Mouse (Mus musculus): Measurements from ENCODE around the gene Rhbdd2. TPM values are rescaled to one million over a fixed set of nuclear protein-coding genes. Genes with fewer than 3 reads are reported as not detected.

Gene Rhbdd2
- polyA plus RNA-seq, 1 experiment from 2014 or later: 9.1 TPM

DNA sequence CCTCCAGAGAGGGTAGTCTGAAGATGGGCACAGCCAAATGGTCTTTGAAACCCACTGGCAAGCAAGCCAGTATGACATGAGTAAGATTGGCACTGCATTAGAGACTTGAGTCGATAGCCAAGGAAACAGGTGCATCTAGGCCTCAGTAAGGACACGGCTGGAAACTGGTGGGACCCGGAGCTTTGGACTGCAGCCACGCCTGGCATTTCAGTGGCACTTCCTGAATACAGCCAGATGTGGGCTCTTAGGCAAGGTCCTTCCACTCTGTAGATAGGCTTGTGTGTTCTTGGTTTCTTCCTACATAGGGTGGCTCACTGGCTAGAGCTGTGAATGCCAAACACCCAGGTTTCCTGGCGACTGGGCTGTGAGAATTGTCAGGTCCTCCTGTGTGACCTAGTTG, 12.9 kb downstream of the Rhbdd2 start:
- Histone ChIP-seq H3K9ac (no peak overlapping the region), H3K4me2 (no peak overlapping the region), H3K4me1 (replicated peaks) (peaks cover 16% of the 10 kb centered on the region), H3K27me3 (no peaks in the 10 kb centered on the region), H3K36me3 (replicated peaks) (no peaks in the 10 kb centered on the region), H3K4me3 (replicated peaks) (no peak overlapping the region), H3K9me3 (replicated peaks) (no peaks in the 10 kb centered on the region), H3K27ac (replicated peaks) (no peak overlapping the region)
- WGBS (ENCODE audit: insufficient replicate concordance): 59% methylated on average over 5 of the region's 5 CpGs
- ATAC-seq (ENCODE audit: insufficient read depth): no peak

DNA sequence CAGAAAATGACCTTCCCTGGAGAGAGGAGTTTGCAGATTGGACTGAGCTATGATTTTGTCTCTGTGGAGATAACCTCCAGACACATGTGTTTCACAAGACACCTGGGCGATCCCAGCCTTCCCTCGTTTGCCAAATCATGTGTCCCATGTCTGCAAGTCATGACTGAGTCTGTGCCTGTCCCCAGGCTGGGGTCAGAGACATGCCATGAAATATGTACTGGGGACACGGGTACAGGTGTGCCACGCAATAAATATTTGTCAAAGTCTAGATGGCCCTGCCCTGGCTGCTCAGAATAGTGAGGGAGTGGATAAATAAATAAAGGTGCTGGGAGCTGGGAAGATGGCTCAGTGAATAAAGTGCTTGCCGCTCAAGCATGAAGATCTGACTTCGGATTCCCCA, 13.6 kb downstream of the Rhbdd2 start:
- Histone ChIP-seq H3K27me3 (no peaks in the 10 kb centered on the region), H3K9me3 (replicated peaks) (no peaks in the 10 kb centered on the region), H3K36me3 (replicated peaks) (no peaks in the 10 kb centered on the region), H3K4me1 (replicated peaks) (peaks cover 15% of the 10 kb centered on the region), H3K4me3 (replicated peaks) (no peak overlapping the region), H3K27ac (replicated peaks) (no peak overlapping the region), H3K4me2 (no peak overlapping the region), H3K9ac (no peak overlapping the region)
- no peak for ATAC-seq (ENCODE audit: insufficient read depth)
- WGBS (ENCODE audit: insufficient replicate concordance): 64% methylated on average over 6 of the region's 6 CpGs

DNA sequence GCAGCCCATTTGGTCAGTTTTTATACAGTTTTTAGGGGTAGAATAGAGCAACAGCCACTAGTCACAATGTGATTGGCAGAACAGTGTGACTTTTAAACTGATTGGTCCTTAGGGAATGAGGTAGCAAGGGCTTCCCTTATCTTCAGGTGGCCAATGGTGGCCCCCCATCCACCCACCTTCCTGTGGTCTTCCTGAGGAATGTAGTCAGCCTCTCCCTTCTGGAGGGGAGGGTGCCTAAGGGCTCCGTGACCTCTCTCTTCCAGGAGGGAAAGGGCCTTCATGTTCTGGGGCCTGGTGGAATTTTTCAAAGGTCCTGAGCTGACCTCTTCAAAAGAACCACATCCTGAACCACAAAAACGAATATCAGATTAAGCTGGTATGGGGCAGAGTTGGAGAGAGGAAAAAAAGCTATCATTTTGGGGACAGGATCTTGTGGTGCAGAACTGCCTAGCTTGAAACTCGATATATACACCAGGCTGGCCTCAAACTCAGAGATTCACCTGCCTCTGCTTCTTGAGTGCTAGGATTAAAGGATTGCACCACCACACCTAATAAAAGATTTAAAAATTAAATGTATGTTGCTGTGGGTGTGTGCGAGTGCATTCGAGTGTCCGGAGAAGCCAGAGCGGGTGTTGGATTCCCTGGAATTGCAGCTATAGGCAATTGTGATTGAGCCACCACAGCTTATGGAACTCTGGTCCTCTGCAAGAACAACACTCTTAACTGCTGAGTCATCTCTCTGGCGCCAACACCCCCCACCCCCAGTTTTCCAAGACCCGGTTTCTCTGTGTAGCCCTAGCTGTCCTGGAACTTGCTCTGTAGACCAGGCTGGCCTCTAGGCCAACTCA, 16.3 kb downstream of the Rhbdd2 start:
- Histone ChIP-seq H3K4me2 (no peak overlapping the region), H3K27ac (replicated peaks) (no peak overlapping the region), H3K4me3 (replicated peaks) (no peak overlapping the region), H3K36me3 (replicated peaks) (no peaks in the 10 kb centered on the region), H3K4me1 (replicated peaks) (peaks cover 3% of the 10 kb centered on the region; the same call in 1 of the 2 replicates), H3K9me3 (replicated peaks) (no peaks in the 10 kb centered on the region), H3K27me3 (no peaks in the 10 kb centered on the region), H3K9ac (no peak overlapping the region)
- no peak for ATAC-seq (ENCODE audit: insufficient read depth)
- WGBS (ENCODE audit: insufficient replicate concordance): 45% methylated on average over 9 of the region's 9 CpGs

DNA sequence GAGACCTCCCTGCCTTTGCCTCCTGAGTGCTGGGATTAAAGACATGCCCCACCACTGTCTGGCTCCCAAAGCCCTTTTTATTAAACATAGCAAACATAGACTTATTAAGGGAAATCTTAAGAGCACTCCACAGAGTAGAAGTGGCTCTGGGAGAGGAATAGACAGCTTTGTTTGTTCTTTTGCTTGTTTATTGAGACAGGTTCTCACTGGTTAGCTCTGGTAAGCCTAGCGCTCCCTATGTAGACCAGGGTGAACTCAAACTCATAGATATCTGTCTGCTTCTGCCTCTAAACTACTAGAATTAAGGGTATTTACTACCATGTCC, 16.9 kb downstream of the Rhbdd2 start:
- 71% methylated on average over 1 of the region's 1 CpGs for WGBS (ENCODE audit: insufficient replicate concordance)

DNA sequence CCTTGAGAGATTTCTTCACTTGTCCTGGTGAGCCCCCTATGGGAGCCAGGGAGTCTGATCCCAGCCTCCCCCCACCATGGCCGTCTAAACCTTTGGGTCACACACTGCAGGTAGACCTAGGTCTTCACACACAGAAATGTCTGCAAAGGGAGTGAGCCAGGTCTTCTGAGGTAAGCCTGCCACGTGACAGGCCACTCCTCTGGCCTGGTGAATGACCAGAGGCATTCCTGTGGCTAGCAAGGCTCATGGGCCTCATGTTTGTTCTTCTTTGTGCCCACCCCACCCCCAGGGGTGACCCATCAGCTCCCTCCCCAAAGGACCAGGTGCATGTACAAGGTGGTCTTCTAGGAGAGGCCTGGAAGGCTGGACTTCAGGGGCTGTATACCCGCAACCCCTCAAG, 19.1 kb downstream of the Rhbdd2 start:
- H3K4me1 ChIP-seq (replicated peaks): no peaks in the 10 kb centered on the region
- H3K27me3 ChIP-seq: no peaks in the 10 kb centered on the region
- no peaks in the 10 kb centered on the region for H3K9me3 ChIP-seq (replicated peaks)
- H3K36me3 ChIP-seq (replicated peaks): no peaks in the 10 kb centered on the region
- ATAC-seq (ENCODE audit: insufficient read depth): no peak
- WGBS (ENCODE audit: insufficient replicate concordance): 61% methylated on average over 3 of the region's 3 CpGs
- no peak overlapping the region for H3K4me2 ChIP-seq
- no peak overlapping the region for H3K27ac ChIP-seq (replicated peaks)
- no peak overlapping the region for H3K9ac ChIP-seq
- H3K4me3 ChIP-seq (replicated peaks): no peak overlapping the region

More for the DNA sequence above, 16.9 kb downstream of the Rhbdd2 start:
- ATAC-seq (ENCODE audit: insufficient read depth): no peak
- no peak overlapping the region for H3K4me3 ChIP-seq (replicated peaks)
- H3K4me2 ChIP-seq: no peak overlapping the region
- no peaks in the 10 kb centered on the region for H3K27me3 ChIP-seq
- H3K9ac ChIP-seq: no peak overlapping the region
- H3K9me3 ChIP-seq (replicated peaks): no peaks in the 10 kb centered on the region
- H3K27ac ChIP-seq (replicated peaks): no peak overlapping the region
- H3K4me1 ChIP-seq (replicated peaks): no peaks in the 10 kb centered on the region
- H3K36me3 ChIP-seq (replicated peaks): no peaks in the 10 kb centered on the region

DNA sequence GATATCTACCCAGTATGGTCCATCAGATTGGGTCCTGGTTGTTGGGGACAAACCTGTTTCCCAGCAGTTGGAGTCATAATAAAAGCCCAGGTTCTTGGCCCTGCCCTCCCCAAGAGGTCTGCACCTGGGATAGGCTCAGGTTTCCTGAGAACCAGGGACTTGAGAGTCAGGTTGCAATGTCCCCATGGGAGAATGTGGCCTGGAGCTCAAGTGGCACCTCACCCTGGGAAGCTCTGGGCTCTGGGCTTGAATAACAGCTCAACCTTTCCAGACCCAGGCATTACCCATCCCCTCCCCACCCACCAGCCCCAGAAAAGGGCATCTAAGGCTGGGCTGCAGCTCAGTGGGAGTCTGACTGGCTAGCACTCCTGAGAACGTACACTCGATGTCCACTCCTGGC, 20.8 kb downstream of the Rhbdd2 start:
- no peak overlapping the region for H3K4me3 ChIP-seq (replicated peaks)
- 73% methylated on average over 2 of the region's 2 CpGs for WGBS (ENCODE audit: insufficient replicate concordance)
- H3K4me1 ChIP-seq (replicated peaks): peaks cover 8% of the 10 kb centered on the region
- no peak for ATAC-seq (ENCODE audit: insufficient read depth)
- 0 out of 2 replicates have a peak, but pooled peaks cover 3% of the 10 kb centered on the region for H3K27me3 ChIP-seq
- H3K4me2 ChIP-seq: no peak overlapping the region
- no peaks in the 10 kb centered on the region for H3K9me3 ChIP-seq (replicated peaks)
- no peaks in the 10 kb centered on the region for H3K36me3 ChIP-seq (replicated peaks)
- no peak overlapping the region for H3K9ac ChIP-seq
- no peak overlapping the region for H3K27ac ChIP-seq (replicated peaks)

DNA sequence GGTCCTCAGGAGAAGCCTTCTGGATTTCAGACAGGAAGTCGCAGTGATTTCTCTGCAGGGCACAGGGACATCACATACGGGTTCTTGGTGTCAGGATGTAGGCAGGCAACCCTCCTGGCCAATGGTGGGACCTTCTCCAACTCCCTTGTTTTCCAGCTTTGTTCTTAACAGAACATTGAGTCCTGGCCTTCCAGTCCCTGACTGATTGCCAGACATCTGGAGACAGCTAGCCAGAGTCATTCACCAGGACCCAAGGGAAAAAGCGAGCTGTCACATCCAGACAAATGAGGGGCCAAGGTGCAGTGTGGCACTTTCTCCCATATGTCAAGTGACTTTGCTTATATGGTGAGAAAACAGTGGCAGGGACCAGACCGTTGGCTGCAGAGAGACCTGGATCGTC, 23.6 kb downstream of the Rhbdd2 start:
- H3K36me3 ChIP-seq (replicated peaks): no peaks in the 10 kb centered on the region
- H3K27me3 ChIP-seq: 0 out of 2 replicates have a peak, but pooled peaks cover 3% of the 10 kb centered on the region
- no peak overlapping the region for H3K4me2 ChIP-seq
- ATAC-seq (ENCODE audit: insufficient read depth): no peak
- no peak overlapping the region for H3K9ac ChIP-seq
- no peaks in the 10 kb centered on the region for H3K9me3 ChIP-seq (replicated peaks)
- H3K27ac ChIP-seq (replicated peaks): no peak overlapping the region
- no peak overlapping the region for H3K4me3 ChIP-seq (replicated peaks)
- 64% methylated on average over 5 of the region's 5 CpGs for WGBS (ENCODE audit: insufficient replicate concordance)
- peaks cover 8% of the 10 kb centered on the region for H3K4me1 ChIP-seq (replicated peaks)

DNA sequence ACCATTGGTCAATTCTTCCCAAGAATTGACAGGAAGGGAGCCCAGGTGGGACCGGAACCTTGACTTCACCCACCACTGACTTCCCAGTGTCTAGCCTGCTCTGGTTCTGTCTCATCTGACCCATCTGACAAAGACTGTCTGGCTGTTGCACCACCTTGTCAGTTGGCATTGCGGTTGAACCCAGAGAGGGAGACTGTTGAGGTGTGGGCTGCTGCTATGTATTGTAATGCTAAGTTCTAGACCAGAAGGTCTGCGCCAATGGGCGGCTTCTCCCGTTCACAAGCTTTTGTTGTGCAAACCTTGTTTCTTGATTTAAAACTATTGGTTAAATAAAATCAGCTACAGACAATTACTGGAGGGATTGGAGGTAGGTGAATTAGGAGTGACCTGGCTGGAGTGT, 24.7 kb downstream of the Rhbdd2 start:
- Histone ChIP-seq H3K27ac (replicated peaks) (no peak overlapping the region), H3K27me3 (0 out of 2 replicates have a peak, but pooled peaks cover 3% of the 10 kb centered on the region), H3K36me3 (replicated peaks) (no peaks in the 10 kb centered on the region), H3K9ac (no peak overlapping the region), H3K4me2 (peak overlapping the region; percentile 56; the same call in 1 of the 2 replicates), H3K4me3 (replicated peaks) (no peak overlapping the region), H3K4me1 (replicated peaks) (peaks cover 8% of the 10 kb centered on the region), H3K9me3 (replicated peaks) (no peaks in the 10 kb centered on the region)
- ATAC-seq (ENCODE audit: insufficient read depth): no peak
- 73% methylated on average over 5 of the region's 5 CpGs for WGBS (ENCODE audit: insufficient replicate concordance)

DNA sequence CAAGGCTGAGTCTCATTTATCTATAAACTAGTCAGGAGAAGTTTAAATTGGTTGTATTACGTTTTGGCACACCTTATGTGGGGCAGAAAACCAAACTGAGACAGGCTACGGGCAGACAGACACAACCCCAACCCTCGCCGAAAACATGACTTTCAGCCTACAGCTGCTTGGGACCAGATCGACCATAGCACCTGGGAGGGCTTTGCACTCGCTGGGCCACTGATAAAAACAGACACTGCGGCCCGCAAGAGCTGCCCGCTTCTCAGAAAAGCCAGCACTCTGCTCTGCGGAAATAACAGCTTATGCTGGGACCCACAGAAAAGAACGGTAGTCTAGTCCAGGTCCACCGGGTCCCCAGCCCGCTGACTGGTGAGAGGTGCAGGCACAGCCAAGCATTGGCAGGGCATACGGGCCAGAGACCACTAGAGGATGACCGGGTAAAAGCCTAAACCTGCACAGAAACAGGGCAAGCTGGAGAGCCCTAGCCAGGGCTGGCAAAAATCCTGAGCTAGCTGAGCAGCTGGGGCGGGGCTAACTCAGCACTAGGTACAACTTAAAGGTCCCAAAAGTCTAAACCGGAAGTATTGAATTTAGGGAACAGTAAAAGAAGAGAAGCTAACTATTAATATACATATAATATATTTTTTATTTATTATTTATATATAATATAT, 25.4 kb downstream of the Rhbdd2 start:
- Histone ChIP-seq H3K4me3 (replicated peaks) (0 out of 2 replicates have a peak overlapping the region, but pooled peaks have one; percentile 16), H3K4me2 (peak overlapping the region; percentile 56), H3K4me1 (replicated peaks) (peaks cover 8% of the 10 kb centered on the region), H3K9ac (no peak overlapping the region), H3K27ac (replicated peaks) (no peak overlapping the region), H3K27me3 (0 out of 2 replicates have a peak, but pooled peaks cover 3% of the 10 kb centered on the region), H3K9me3 (replicated peaks) (no peaks in the 10 kb centered on the region), H3K36me3 (replicated peaks) (no peaks in the 10 kb centered on the region)
- WGBS (ENCODE audit: insufficient replicate concordance): 23% methylated on average over 17 of the region's 17 CpGs
- no peak; the same call in 1 of the 2 replicates for ATAC-seq (ENCODE audit: insufficient read depth)

DNA sequence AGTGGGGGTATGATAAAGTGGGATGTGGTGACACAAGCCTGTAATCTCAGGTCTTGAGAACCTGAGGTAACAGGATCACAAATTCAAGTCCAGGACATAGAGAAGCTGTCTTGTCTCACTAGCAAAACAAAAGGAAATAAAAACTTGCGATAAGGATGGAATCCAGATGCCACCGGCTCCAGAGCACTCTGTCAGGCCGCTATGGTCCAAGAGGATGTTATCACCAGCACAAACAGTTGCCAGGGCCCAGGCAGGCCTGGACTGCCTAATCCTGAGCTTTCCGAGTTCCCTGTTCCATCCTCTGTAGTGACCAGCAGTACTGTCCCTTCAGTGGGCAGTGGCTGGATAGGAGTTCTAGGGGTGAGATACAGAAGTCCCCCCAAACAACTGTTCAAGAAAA, 27.5 kb downstream of the Rhbdd2 start:
- Histone ChIP-seq H3K36me3 (replicated peaks) (no peaks in the 10 kb centered on the region), H3K27me3 (0 out of 2 replicates have a peak, but pooled peaks cover 3% of the 10 kb centered on the region), H3K4me2 (no peak overlapping the region), H3K27ac (replicated peaks) (no peak overlapping the region), H3K4me3 (replicated peaks) (no peak overlapping the region), H3K4me1 (replicated peaks) (peaks cover 8% of the 10 kb centered on the region), H3K9me3 (replicated peaks) (no peaks in the 10 kb centered on the region), H3K9ac (no peak overlapping the region)
- whole genome bisulfite sequencing (ENCODE audit: insufficient replicate concordance): 39% methylated on average over 4 of the region's 4 CpGs
- no peak for ATAC-seq (ENCODE audit: insufficient read depth)

DNA sequence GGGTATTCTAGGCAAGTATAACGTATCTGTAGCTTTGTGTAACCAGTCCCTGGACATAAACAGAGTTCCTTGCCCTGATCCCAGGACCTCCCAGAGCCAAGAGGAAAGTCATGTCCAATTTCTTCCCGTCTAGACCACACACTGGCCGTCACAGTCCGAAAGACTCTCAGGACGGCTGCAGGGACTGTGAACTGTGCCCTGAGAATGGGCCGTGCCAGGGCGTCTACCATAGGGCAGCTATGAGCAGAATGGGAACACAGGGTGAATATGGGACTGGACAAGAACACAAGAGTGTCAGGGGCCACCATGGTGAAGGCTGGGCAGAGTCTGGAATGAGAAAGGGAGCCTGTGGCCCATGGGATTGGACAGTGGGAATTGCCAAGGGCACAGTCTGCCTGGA, 28.1 kb downstream of the Rhbdd2 start:
- 66% methylated on average over 7 of the region's 7 CpGs for WGBS (ENCODE audit: insufficient replicate concordance)
- no peaks in the 10 kb centered on the region for H3K9me3 ChIP-seq (replicated peaks)
- H3K9ac ChIP-seq: no peak overlapping the region
- H3K4me1 ChIP-seq (replicated peaks): peaks cover 8% of the 10 kb centered on the region
- no peak overlapping the region for H3K4me3 ChIP-seq (replicated peaks)
- no peak overlapping the region for H3K4me2 ChIP-seq
- ATAC-seq (ENCODE audit: insufficient read depth): no peak
- no peak overlapping the region for H3K27ac ChIP-seq (replicated peaks)
- H3K27me3 ChIP-seq: 0 out of 2 replicates have a peak, but pooled peaks cover 3% of the 10 kb centered on the region
- no peaks in the 10 kb centered on the region for H3K36me3 ChIP-seq (replicated peaks)
